Mouse (Mus musculus) megakaryocyte, embryonic 14.5 days (primary cell): ENCODE results near the gene 2700097O09Rik. TPM values are rescaled to one million over a fixed set of nuclear protein-coding genes. Genes with fewer than 3 reads are reported as not detected.
"Not testable (repeated sequence)": the region's sequence is repeated elsewhere in the genome, so short reads cannot be mapped to it uniquely, and the experiment has no call there.

ENCODE experiments used
- H3K27me3 ChIP-seq: replicated peaks from 2 replicates; pipeline ENCODE3; 2012; ENCODE audit warnings: inconsistent platforms
- H3K36me3 ChIP-seq: replicated peaks from 2 replicates; pipeline ENCODE3; 2012; ENCODE audit warnings: low read length, inconsistent platforms, mixed read lengths
- H3K4me1 ChIP-seq: 2 replicates; pipeline ENCODE4 v1.6.1; 2012; ENCODE audit warnings: inconsistent platforms
- H3K4me3 ChIP-seq: replicated peaks from 2 replicates; pipeline ENCODE3; 2012; ENCODE audit warnings: moderate library complexity, mild to moderate bottlenecking, inconsistent platforms
- H3K9me3 ChIP-seq: 2 replicates; pipeline ENCODE4 v1.6.1; 2012; ENCODE audit warnings: inconsistent platforms
- FLI1 ChIP-seq: IDR thresholded peaks from 2 replicates; pipeline ENCODE4 v1.6.1; 2012; ENCODE audit warnings: low read length, inconsistent platforms, mixed read lengths
- GATA1 ChIP-seq: IDR thresholded peaks from 3 replicates; pipeline ENCODE4 v1.6.1; 2012; ENCODE audit warnings: mixed read lengths, low read length, inconsistent platforms, borderline replicate concordance
- polyA plus RNA-seq: library from polyadenylated mRNA; stranded (reverse); fragments of >175 nt; gene quantifications from 2 replicates; pipeline ENCODE4 v1.2.3, GENCODE M21; 2012; ENCODE audit warnings: low replicate concordance; ENCODE audit not compliant: insufficient read depth

2700097O09Rik gene
- polyA plus RNA-seq, 1 experiment, result 0.25 TPM

DNA sequence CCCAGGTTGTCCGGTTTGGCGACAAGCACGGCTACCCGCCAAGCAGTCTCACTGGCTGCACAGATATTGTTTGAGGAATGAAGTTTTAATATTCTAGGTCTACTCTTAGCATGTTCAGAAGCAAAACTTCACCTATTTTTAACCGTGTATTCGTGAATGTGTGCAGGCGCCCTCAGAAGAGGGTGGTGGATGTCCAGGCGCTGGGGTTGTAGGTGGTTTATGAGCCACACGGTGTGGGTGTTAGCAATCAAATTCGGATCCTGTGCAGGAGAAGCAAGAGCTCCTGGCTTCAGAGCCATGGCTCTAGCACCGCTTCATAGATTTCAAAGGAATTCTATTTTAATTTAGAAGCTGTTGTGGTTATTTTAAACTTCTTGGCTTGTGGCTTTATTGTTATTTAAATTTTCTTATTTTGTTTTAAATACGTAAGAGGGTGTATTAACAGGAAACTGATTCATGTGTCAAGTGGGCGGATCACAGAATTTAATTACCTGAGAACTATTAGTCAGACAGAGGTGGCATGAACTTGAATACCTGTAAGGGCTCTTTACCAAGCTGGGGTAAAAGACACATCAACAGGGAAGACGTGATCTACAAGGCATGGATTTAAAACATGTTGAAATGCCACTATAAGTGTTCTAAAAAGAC is 72.4 kb downstream of the 2700097O09Rik start:
- TF ChIP-seq GATA1, result no peak
- no peak for TF ChIP-seq FLI1
- H3K36me3 ChIP-seq, result no peaks in the 10 kb centered on the region
- peaks cover 6% of the 10 kb centered on the region for H3K9me3 ChIP-seq
- H3K4me3 ChIP-seq, result no peak overlapping the region
- H3K4me1 ChIP-seq, result peaks cover 5% of the 10 kb centered on the region; the same call in 1 of the 2 replicates
- H3K27me3 ChIP-seq, result no peaks in the 10 kb centered on the region

DNA sequence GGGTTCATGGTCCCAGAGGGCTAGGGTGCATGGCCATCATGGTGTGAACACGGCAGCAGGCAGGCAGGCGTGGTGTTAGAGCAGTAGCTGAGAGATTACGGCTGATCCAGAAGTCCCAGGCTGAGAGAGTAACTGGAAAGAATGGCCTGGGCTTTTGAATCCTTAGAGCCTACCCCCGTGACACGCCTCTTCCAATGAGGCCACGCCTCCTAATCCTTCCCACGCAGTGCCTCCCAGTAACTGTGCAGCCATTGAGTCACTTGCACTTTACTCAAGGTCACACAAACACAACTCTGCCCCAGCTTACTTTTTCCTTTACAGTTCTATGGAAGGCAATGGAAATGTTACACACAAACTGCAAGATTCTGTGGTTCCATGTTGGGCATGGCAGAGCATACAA is 73.8 kb downstream of the 2700097O09Rik start:
- H3K36me3 ChIP-seq, result no peaks in the 10 kb centered on the region

GRCm38 (mm10) chr12:55004396-55004795 is 75.5 kb downstream of the 2700097O09Rik start:
- no peak for TF ChIP-seq GATA1
- no peak for TF ChIP-seq FLI1
- H3K27me3 ChIP-seq, result no peaks in the 10 kb centered on the region
- H3K36me3 ChIP-seq, result no peaks in the 10 kb centered on the region
- H3K4me1 ChIP-seq, result peaks cover 11% of the 10 kb centered on the region
- no peak overlapping the region for H3K4me3 ChIP-seq
- peaks cover 6% of the 10 kb centered on the region for H3K9me3 ChIP-seq

More for the DNA sequence above, 73.8 kb downstream of the 2700097O09Rik start:
- TF ChIP-seq FLI1 (no peak), GATA1 (no peak)
- H3K9me3 ChIP-seq, result peaks cover 6% of the 10 kb centered on the region
- no peaks in the 10 kb centered on the region for H3K27me3 ChIP-seq
- H3K4me1 ChIP-seq, result peaks cover 5% of the 10 kb centered on the region; the same call in 1 of the 2 replicates
- H3K4me3 ChIP-seq, result no peak overlapping the region

- Histone ChIP-seq H3K27me3 (no peaks in the 10 kb centered on the region), H3K9me3 (peaks cover 6% of the 10 kb centered on the region), H3K4me3 (no peak overlapping the region), H3K4me1 (peaks cover 12% of the 10 kb centered on the region), H3K36me3 (no peaks in the 10 kb centered on the region)
- no peak for TF ChIP-seq GATA1
- no peak for TF ChIP-seq FLI1
Observed at GRCm38 (mm10) chr12:55003843-55004242, 76.1 kb downstream of the 2700097O09Rik start.

- H3K27me3 ChIP-seq, H3K36me3 ChIP-seq, H3K9me3 ChIP-seq, H3K4me3 ChIP-seq: not testable (repeated sequence)
- peaks cover 21% of the 10 kb centered on the region for H3K4me1 ChIP-seq
Observed at GRCm38 (mm10) chr12:55002532-55002931, 77.4 kb downstream of the 2700097O09Rik start.

GRCm38 (mm10) chr12:54999016-54999690 is 80.8 kb downstream of the 2700097O09Rik start:
- peaks cover 2% of the 10 kb centered on the region for H3K27me3 ChIP-seq
- no peaks in the 10 kb centered on the region for H3K36me3 ChIP-seq
- H3K4me1 ChIP-seq, result peaks cover 22% of the 10 kb centered on the region
- H3K9me3 ChIP-seq, result no peaks in the 10 kb centered on the region
- peak overlapping the region; percentile 84 for H3K4me3 ChIP-seq
- TF ChIP-seq GATA1, result no peak
- no peak for TF ChIP-seq FLI1

GRCm38 (mm10) chr12:54998411-54998810 is 81.5 kb downstream of the 2700097O09Rik start:
- Histone ChIP-seq H3K4me3 (peak overlapping the region; percentile 1), H3K9me3 (no peaks in the 10 kb centered on the region), H3K36me3 (no peaks in the 10 kb centered on the region), H3K27me3 (peaks cover 2% of the 10 kb centered on the region), H3K4me1 (peaks cover 29% of the 10 kb centered on the region)
- TF ChIP-seq GATA1 (no peak), FLI1 (no peak)

DNA sequence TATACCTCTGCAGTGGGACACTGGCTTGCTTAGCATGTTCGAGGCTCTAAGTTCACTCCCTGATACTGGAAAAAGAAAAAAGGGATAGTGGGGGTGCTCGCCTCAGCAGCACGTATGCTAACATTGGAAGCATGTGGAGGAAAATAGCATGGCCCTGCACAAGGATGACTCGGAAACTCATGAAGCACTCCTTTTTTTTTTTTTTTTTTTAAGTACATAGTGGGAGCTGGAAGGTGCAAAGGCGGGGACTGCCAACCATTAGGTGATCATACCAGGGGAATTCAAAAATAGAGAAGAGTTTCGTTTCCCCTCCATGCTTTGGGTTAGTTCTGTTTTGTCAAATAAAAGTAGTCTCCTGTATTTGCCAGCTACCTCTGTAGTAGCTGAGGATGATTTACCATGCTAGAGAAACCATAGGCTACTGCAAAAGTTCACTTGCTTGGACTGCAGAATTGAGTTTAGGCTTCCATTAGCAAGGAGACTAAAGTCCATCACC is 82.9 kb downstream of the 2700097O09Rik start:
- H3K36me3 ChIP-seq, result no peaks in the 10 kb centered on the region
- no peak overlapping the region for H3K4me3 ChIP-seq
- TF ChIP-seq FLI1, result no peak
- H3K27me3 ChIP-seq, result peaks cover 2% of the 10 kb centered on the region
- H3K9me3 ChIP-seq, result no peaks in the 10 kb centered on the region
- peaks cover 42% of the 10 kb centered on the region for H3K4me1 ChIP-seq

- Histone ChIP-seq H3K4me3 (no peak overlapping the region), H3K9me3 (no peaks in the 10 kb centered on the region), H3K27me3 (peaks cover 2% of the 10 kb centered on the region), H3K4me1 (peaks cover 42% of the 10 kb centered on the region), H3K36me3 (no peaks in the 10 kb centered on the region)
- TF ChIP-seq FLI1, result no peak
- no peak for TF ChIP-seq GATA1
Observed at GRCm38 (mm10) chr12:54995965-54996364, 83.9 kb downstream of the 2700097O09Rik start.

Other genes starting within 250 kb of the 2700097O09Rik start
- 2.3 TPM in 1 of 2 replicates, not detected in the other for gene Cfl2, start 217.2 kb downstream of the 2700097O09Rik start, polyA plus RNA-seq
- not detected in 2 replicates for gene Gm20403, start 93.6 kb downstream of the 2700097O09Rik start, polyA plus RNA-seq
- gene Baz1a, start 65.8 kb downstream of the 2700097O09Rik start, polyA plus RNA-seq, result 0.63 and 4.2 TPM in 2 replicates
- gene Srp54a, start 152 bp upstream of the 2700097O09Rik start, polyA plus RNA-seq, result 3.2 TPM in 1 of 2 replicates, not detected in the other
- gene Fam177a, start 44.4 kb upstream of the 2700097O09Rik start, polyA plus RNA-seq, result 7.7 TPM in 1 of 2 replicates, not detected in the other
- 15.5 and 29.4 TPM in 2 replicates for gene Srp54b, start 75.0 kb upstream of the 2700097O09Rik start, polyA plus RNA-seq
- gene 1700047I17Rik2, start 119.5 kb upstream of the 2700097O09Rik start, polyA plus RNA-seq, result 2.7 TPM in 1 of 2 replicates, not detected in the other
- gene Srp54c, start 150.1 kb upstream of the 2700097O09Rik start, polyA plus RNA-seq, result 1.3 and 1.5 TPM in 2 replicates
- gene 1110008L16Rik, start 219.5 kb upstream of the 2700097O09Rik start, polyA plus RNA-seq, result 0.79 TPM in 1 of 2 replicates, not detected in the other
- gene Ppp2r3c, start 222.9 kb upstream of the 2700097O09Rik start, polyA plus RNA-seq, result 0.39 TPM in 1 of 2 replicates, not detected in the other